Mouse (Mus musculus): Measurements from ENCODE around the gene Nbas. TPM values are rescaled to one million over a fixed set of nuclear protein-coding genes. Genes with fewer than 3 reads are reported as not detected.

Nbas gene
- total and polyA plus RNA-seq, 3 experiments: 12.8 to 33.6 (median 28.9) TPM

- no peak overlapping the region for H3K4me3 ChIP-seq
- no peaks in the 10 kb centered on the region for H3K4me1 ChIP-seq (ENCODE audit: control insufficient read depth, insufficient read depth, low read length)
- no peak for TF ChIP-seq POLR2A (IDR thresholded peaks at IDR 0.05; ENCODE audit: insufficient read depth, low read depth, low read length)
- TF ChIP-seq CTCF (IDR thresholded peaks at IDR 0.05): no peak
- no peak for TF ChIP-seq EP300 (IDR thresholded peaks at IDR 0.05; ENCODE audit: insufficient read depth, low read depth, low read length)
- no peaks in the 10 kb centered on the region for H3K79me2 ChIP-seq (replicated peaks; ENCODE audit: control insufficient read depth, insufficient read depth, low read length)
- no peak overlapping the region for H3K9ac ChIP-seq (ENCODE audit: low read depth, low read length)
- H3K36me3 ChIP-seq (ENCODE audit: control insufficient read depth, insufficient read depth, low read length): no peaks in the 10 kb centered on the region
- intact Hi-C loops (cut with DNase I): no loop called here
- DNase-seq: no peak
- WGBS: 71% methylated on average over 2 of the region's 2 CpGs
- no peak overlapping the region for H3K27ac ChIP-seq
- no peaks in the 10 kb centered on the region for H3K27me3 ChIP-seq (ENCODE audit: control insufficient read depth, insufficient read depth, low read length)
These were observed 183.1 kb downstream of the Nbas start for GRCm38 (mm10) chr12:13452050-13452449.

- H3K4me3 ChIP-seq: no peak overlapping the region
- H3K36me3 ChIP-seq (ENCODE audit: control insufficient read depth, insufficient read depth, low read length): no peaks in the 10 kb centered on the region
- WGBS: 77% methylated on average over 6 of the region's 6 CpGs
- no peak for DNase-seq
- no peak overlapping the region for H3K9ac ChIP-seq (ENCODE audit: low read depth, low read length)
- intact Hi-C loops (cut with DNase I): no loop called here
- H3K79me2 ChIP-seq (replicated peaks; ENCODE audit: control insufficient read depth, insufficient read depth, low read length): no peaks in the 10 kb centered on the region
- no peak for TF ChIP-seq EP300 (IDR thresholded peaks at IDR 0.05; ENCODE audit: insufficient read depth, low read depth, low read length)
- no peak for TF ChIP-seq POLR2A (IDR thresholded peaks at IDR 0.05; ENCODE audit: insufficient read depth, low read depth, low read length)
- no peak for TF ChIP-seq CTCF (IDR thresholded peaks at IDR 0.05)
- H3K4me1 ChIP-seq (ENCODE audit: control insufficient read depth, insufficient read depth, low read length): no peaks in the 10 kb centered on the region
- no peak overlapping the region for H3K27ac ChIP-seq
- no peaks in the 10 kb centered on the region for H3K27me3 ChIP-seq (ENCODE audit: control insufficient read depth, insufficient read depth, low read length)
These were observed 191.4 kb downstream of the Nbas start for GRCm38 (mm10) chr12:13460223-13460853.

DNA sequence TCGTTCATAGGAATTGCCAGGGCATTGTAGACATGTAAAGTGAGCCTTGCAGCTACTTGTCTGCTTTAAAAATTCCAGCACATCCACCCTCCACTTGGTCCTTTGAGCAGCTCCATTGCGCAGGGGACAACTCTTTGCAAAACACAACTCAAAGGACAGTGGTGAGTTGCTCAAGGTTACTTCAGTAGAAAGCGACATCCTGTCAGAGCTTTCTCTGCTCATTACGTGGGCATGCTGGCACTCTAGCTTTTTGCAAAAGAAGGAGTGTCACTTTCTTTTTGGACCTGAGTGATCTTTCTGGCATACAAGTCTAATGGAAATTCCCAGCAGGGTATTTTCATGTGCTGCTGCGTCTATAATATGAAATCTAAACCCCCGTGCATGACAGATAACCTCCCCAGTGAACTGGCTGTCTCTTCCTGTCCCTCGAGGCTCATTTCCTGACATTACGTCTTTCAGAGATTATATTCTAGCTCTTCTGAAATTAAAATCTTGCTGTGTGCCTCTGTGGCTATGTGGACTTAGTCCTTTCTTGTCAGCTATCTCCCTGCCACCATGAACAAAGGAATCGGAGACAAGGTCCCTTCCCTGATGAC is 192.7 kb downstream of the Nbas start:
- no peaks in the 10 kb centered on the region for H3K4me1 ChIP-seq (ENCODE audit: control insufficient read depth, insufficient read depth, low read length)
- intact Hi-C loops (cut with DNase I): no loop called here
- H3K4me3 ChIP-seq: no peak overlapping the region
- no peaks in the 10 kb centered on the region for H3K27me3 ChIP-seq (ENCODE audit: control insufficient read depth, insufficient read depth, low read length)
- no peak for DNase-seq
- no peaks in the 10 kb centered on the region for H3K36me3 ChIP-seq (ENCODE audit: control insufficient read depth, insufficient read depth, low read length)
- 57% methylated on average over 9 of the region's 9 CpGs for WGBS
- no peak for TF ChIP-seq EP300 (IDR thresholded peaks at IDR 0.05; ENCODE audit: insufficient read depth, low read depth, low read length)
- TF ChIP-seq POLR2A (IDR thresholded peaks at IDR 0.05; ENCODE audit: insufficient read depth, low read depth, low read length): no peak
- TF ChIP-seq CTCF (IDR thresholded peaks at IDR 0.05): no peak
- no peaks in the 10 kb centered on the region for H3K79me2 ChIP-seq (replicated peaks; ENCODE audit: control insufficient read depth, insufficient read depth, low read length)
- H3K9ac ChIP-seq (ENCODE audit: low read depth, low read length): no peak overlapping the region
- H3K27ac ChIP-seq: no peak overlapping the region

- no peak overlapping the region for H3K9ac ChIP-seq (ENCODE audit: low read depth, low read length)
- H3K36me3 ChIP-seq (ENCODE audit: control insufficient read depth, insufficient read depth, low read length): no peaks in the 10 kb centered on the region
- no peaks in the 10 kb centered on the region for H3K79me2 ChIP-seq (replicated peaks; ENCODE audit: control insufficient read depth, insufficient read depth, low read length)
- WGBS: 92% methylated on average over 6 of the region's 6 CpGs
- H3K27me3 ChIP-seq (ENCODE audit: control insufficient read depth, insufficient read depth, low read length): no peaks in the 10 kb centered on the region
- H3K4me3 ChIP-seq: no peak overlapping the region
- intact Hi-C loops (cut with DNase I): no loop called here
- H3K4me1 ChIP-seq (ENCODE audit: control insufficient read depth, insufficient read depth, low read length): no peaks in the 10 kb centered on the region
- DNase-seq: no peak
- H3K27ac ChIP-seq: no peak overlapping the region
- TF ChIP-seq EP300 (IDR thresholded peaks at IDR 0.05; ENCODE audit: insufficient read depth, low read depth, low read length) (no peak), CTCF (IDR thresholded peaks at IDR 0.05) (no peak), POLR2A (IDR thresholded peaks at IDR 0.05; ENCODE audit: insufficient read depth, low read depth, low read length) (no peak)
These were observed 193.5 kb downstream of the Nbas start for GRCm38 (mm10) chr12:13462397-13462796.

- intact Hi-C loops (cut with DNase I): no loop called here
- TF ChIP-seq POLR2A (IDR thresholded peaks at IDR 0.05; ENCODE audit: insufficient read depth, low read depth, low read length): no peak
- no peak for TF ChIP-seq EP300 (IDR thresholded peaks at IDR 0.05; ENCODE audit: insufficient read depth, low read depth, low read length)
- no peak for TF ChIP-seq CTCF (IDR thresholded peaks at IDR 0.05)
- no peak overlapping the region for H3K4me3 ChIP-seq
These were observed 196.6 kb downstream of the Nbas start for GRCm38 (mm10) chr12:13465554-13465953.

GRCm38 (mm10) chr12:13474881-13475280 is 205.9 kb downstream of the Nbas start:
- TF ChIP-seq POLR2A (IDR thresholded peaks at IDR 0.05; ENCODE audit: insufficient read depth, low read depth, low read length): no peak
- no peak for TF ChIP-seq CTCF (IDR thresholded peaks at IDR 0.05)
- no peak for TF ChIP-seq EP300 (IDR thresholded peaks at IDR 0.05; ENCODE audit: insufficient read depth, low read depth, low read length)
- Histone ChIP-seq H3K4me1 (ENCODE audit: control insufficient read depth, insufficient read depth, low read length) (no peaks in the 10 kb centered on the region), H3K27ac (no peak overlapping the region), H3K9ac (ENCODE audit: low read depth, low read length) (no peak overlapping the region), H3K36me3 (ENCODE audit: control insufficient read depth, insufficient read depth, low read length) (no peaks in the 10 kb centered on the region), H3K4me3 (no peak overlapping the region), H3K79me2 (replicated peaks; ENCODE audit: control insufficient read depth, insufficient read depth, low read length) (no peaks in the 10 kb centered on the region), H3K27me3 (ENCODE audit: control insufficient read depth, insufficient read depth, low read length) (no peaks in the 10 kb centered on the region)
- DNase-seq: no peak
- intact Hi-C loops (cut with DNase I): no loop called here
- WGBS: 92% methylated on average over 2 of the region's 2 CpGs

More at GRCm38 (mm10) chr12:13465554-13465953, 196.6 kb downstream of the Nbas start:
- Histone ChIP-seq H3K27ac (no peak overlapping the region), H3K9ac (ENCODE audit: low read depth, low read length) (no peak overlapping the region), H3K36me3 (ENCODE audit: control insufficient read depth, insufficient read depth, low read length) (no peaks in the 10 kb centered on the region), H3K27me3 (ENCODE audit: control insufficient read depth, insufficient read depth, low read length) (no peaks in the 10 kb centered on the region), H3K79me2 (replicated peaks; ENCODE audit: control insufficient read depth, insufficient read depth, low read length) (no peaks in the 10 kb centered on the region), H3K4me1 (ENCODE audit: control insufficient read depth, insufficient read depth, low read length) (no peaks in the 10 kb centered on the region)
- WGBS: 88% methylated on average over 2 of the region's 2 CpGs
- DNase-seq: no peak
